Mouse (Mus musculus) forebrain, embryonic 14.5 days (tissue): ENCODE data around the gene Carmil2. TPM values are rescaled to one million over a fixed set of nuclear protein-coding genes. Genes with fewer than 3 reads are reported as not detected.
A peak's percentile ranks its signal among the peaks of the same experiment; 100 is the strongest.

ENCODE experiments used
- ATAC-seq: fragments of 200-750 bp; cut with Nextera tagmentation; 2 replicates; pipeline ENCODE4 v1.8.0; 2017; ENCODE audit warnings: mild to moderate bottlenecking, moderate library complexity
- DNase-seq: peaks from one replicate; pipeline ENCODE4 v3.0.0-alpha.2; 2015; ENCODE audit warnings: low spot score
- H3K27ac ChIP-seq: fragments of 300-500 bp; sonication (generic); 2 replicates; pipeline ENCODE4 v1.5.1; 2014; ENCODE audit warnings: low read depth, mild to moderate bottlenecking, control low read depth, low read length, moderate library complexity
- H3K27me3 ChIP-seq: fragments of 300-500 bp; sonication (generic); replicated peaks from 2 replicates; pipeline ENCODE4 v1.6.1; 2014; ENCODE audit warnings: low read length, control low read depth, mixed read lengths; ENCODE audit not compliant: control insufficient read depth, insufficient read depth
- H3K36me3 ChIP-seq: fragments of 300-500 bp; sonication (generic); 2 replicates; pipeline ENCODE4 v1.6.1; 2014; ENCODE audit warnings: low read length, control low read depth; ENCODE audit not compliant: control insufficient read depth, insufficient read depth
- H3K4me1 ChIP-seq: fragments of 300-500 bp; sonication (generic); 2 replicates; pipeline ENCODE4 v1.6.1; 2014; ENCODE audit warnings: antibody characterized with exemption, low read length, control low read depth; ENCODE audit not compliant: control insufficient read depth, insufficient read depth
- H3K4me2 ChIP-seq: fragments of 300-500 bp; sonication (generic); 2 replicates; pipeline ENCODE4 v1.6.1; 2014; ENCODE audit warnings: mild to moderate bottlenecking, control low read depth, low read length
- H3K4me3 ChIP-seq: fragments of 300-500 bp; sonication (generic); 2 replicates; pipeline ENCODE4 v1.5.1; 2014; ENCODE audit warnings: low read depth, low read length, control low read depth
- H3K9ac ChIP-seq: fragments of 300-500 bp; sonication (generic); 2 replicates; pipeline ENCODE4 v1.6.1; 2014; ENCODE audit warnings: mild to moderate bottlenecking, low read length, control low read depth, moderate library complexity
- H3K9me3 ChIP-seq: fragments of 300-500 bp; sonication (generic); replicated peaks from 2 replicates; pipeline ENCODE4 v1.6.1; 2016; ENCODE audit warnings: low read length, control low read depth, mixed read lengths; ENCODE audit not compliant: control insufficient read depth
- WGBS: fragments of 180-500 bp; shearing (Covaris S2); extraction: QIAGEN DNeasy Blood & Tissue Kit; methylation state at CpG from one replicate; pipeline ENCODE4 v1.1.7; 2014; 5-methylcytosine and 5-hydroxymethylcytosine counted together
- polyA plus RNA-seq: library from polyadenylated mRNA; unstranded; fragments of >200 nt; fragmentation: Nextera tagmentation; extraction: Ambion mirVana; gene quantifications from 2 replicates; pipeline ENCODE4 v1.2.1, GENCODE M21; 2014

The Carmil2 gene
- polyA plus RNA-seq, 1 experiment from 2014 or later, result 6.0 TPM

DNA sequence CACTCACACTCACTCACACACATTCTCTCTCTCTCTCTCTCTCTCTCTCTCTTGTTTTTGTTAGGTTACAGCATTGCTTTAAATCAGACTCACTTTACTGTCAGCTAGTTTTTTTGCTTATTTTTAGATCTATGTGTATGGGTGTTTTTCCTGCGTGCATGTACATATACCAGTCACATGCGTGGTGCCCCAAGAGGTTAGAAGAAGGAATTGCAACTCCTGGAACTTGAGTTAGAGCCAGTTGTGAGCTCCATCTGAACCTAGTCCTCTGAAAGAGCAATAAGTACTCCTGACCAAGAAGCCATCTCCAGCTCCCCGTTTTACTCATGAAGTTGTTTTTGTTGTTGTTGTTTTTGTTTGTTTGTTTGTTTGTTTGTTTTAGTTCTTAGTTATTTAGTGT lies 24.9 kb upstream of the Carmil2 start:
- no peak overlapping the region for H3K9ac ChIP-seq
- WGBS, result 85% methylated on average over 3 of the region's 3 CpGs
- no peaks in the 10 kb centered on the region for H3K9me3 ChIP-seq
- no peak overlapping the region for H3K4me3 ChIP-seq
- no peaks in the 10 kb centered on the region for H3K4me1 ChIP-seq
- peaks cover 24% of the 10 kb centered on the region for H3K36me3 ChIP-seq
- ATAC-seq (no peak), DNase-seq (peak; percentile 60)
- no peak overlapping the region for H3K4me2 ChIP-seq
- H3K27me3 ChIP-seq, result no peaks in the 10 kb centered on the region
- H3K27ac ChIP-seq, result no peak overlapping the region

DNA sequence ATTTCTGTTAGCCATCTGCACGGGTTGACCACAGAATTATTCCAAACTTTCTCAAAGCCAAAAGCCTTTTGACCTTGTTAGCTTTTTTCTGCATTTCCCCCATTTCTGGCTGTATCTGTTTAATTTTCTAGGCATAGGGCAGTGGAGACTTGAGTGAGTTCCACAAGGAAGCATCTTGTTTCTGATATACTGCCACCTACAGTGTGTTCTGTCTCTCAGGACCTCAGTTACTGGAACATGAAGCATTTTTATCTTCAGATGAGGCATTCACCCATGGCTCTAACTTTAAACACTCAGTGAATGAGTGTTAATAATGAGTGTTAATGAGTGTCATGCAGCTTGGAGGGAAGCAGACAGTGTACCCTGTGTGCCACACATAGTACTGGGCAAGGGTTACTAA lies 8.2 kb upstream of the Carmil2 start:
- Histone ChIP-seq H3K4me1 (no peaks in the 10 kb centered on the region), H3K4me3 (no peak overlapping the region), H3K4me2 (no peak overlapping the region), H3K9ac (no peak overlapping the region), H3K36me3 (peaks cover 92% of the 10 kb centered on the region), H3K9me3 (no peaks in the 10 kb centered on the region), H3K27ac (no peak overlapping the region), H3K27me3 (no peaks in the 10 kb centered on the region)
- ATAC-seq (no peak), DNase-seq (no peak)
- WGBS, result 93% methylated on average over 1 of the region's 1 CpGs

DNA sequence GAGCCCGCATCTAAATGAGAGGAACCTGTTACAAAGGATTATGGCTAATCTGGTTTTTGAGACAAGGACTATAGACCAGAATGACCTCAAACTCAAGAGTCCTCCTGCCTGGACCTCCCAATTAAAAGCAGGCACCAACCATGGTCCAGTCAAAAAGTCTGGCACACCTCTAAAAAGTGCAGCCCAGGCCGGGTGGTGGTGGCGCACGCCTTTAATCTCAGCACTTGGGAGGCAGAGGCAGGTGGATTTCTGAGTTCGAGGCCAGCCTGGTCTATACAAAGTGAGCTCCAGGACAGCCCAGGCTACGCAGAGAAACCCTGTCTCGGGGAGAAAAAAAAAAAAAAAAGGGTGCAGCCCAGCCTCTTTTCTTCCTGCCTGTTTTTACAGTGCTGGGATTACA lies 749 bp upstream of the Carmil2 start:
- H3K4me1 ChIP-seq, result no peaks in the 10 kb centered on the region
- ATAC-seq, result no peak
- H3K4me3 ChIP-seq, result no peak overlapping the region
- no peaks in the 10 kb centered on the region for H3K9me3 ChIP-seq
- H3K4me2 ChIP-seq, result no peak overlapping the region
- 79% methylated on average over 7 of the region's 7 CpGs for WGBS
- H3K36me3 ChIP-seq, result peaks cover 45% of the 10 kb centered on the region
- H3K27me3 ChIP-seq, result no peaks in the 10 kb centered on the region
- H3K27ac ChIP-seq, result no peak overlapping the region
- no peak overlapping the region for H3K9ac ChIP-seq
- no peak for DNase-seq

DNA sequence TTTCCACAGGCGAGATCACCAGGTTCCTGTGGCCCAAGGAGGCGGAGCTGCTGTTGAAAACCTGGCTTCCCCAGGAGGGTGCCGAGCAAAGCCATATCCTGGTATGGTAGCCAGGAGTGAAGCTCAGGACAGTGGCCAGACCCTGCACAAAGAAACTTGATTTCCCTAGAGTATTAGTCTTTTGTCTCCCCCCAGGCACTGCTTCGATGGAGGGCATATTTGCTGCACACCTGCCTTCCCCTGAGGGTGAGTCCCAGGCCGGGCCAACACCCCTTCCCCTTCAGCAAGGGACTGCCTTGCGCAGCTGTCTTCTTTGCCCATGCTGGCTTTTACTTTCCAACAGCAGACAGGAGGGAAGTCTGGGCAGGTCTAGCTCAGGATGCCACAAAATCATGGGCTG lies 477 bp downstream of the Carmil2 start:
- H3K4me2 ChIP-seq, result no peak overlapping the region
- H3K9ac ChIP-seq, result no peak overlapping the region
- no peak for ATAC-seq
- peaks cover 33% of the 10 kb centered on the region for H3K36me3 ChIP-seq
- H3K27ac ChIP-seq, result no peak overlapping the region
- no peaks in the 10 kb centered on the region for H3K27me3 ChIP-seq
- 69% methylated on average over 6 of the region's 6 CpGs for WGBS
- H3K4me3 ChIP-seq, result no peak overlapping the region
- no peaks in the 10 kb centered on the region for H3K9me3 ChIP-seq
- no peak for DNase-seq
- no peaks in the 10 kb centered on the region for H3K4me1 ChIP-seq

DNA sequence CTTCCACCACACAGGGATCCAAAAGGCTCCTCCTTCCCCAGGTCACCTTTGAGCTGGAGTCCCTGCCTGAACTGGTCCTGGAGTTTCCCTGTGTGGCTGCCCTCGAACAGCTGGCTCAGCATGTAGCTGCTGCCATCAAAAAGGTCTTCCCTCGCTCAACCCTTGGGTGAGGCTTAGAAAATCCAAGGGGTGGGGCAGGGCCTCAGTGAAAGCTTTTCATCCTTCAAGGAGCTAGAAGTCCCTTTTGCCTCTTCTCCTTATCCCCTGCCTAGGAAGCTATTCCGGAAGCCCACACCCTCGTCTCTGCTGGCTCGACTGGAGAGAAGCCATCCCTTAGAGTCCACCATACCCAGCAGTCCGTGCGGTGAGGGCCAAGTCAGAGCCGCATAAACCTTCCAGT lies 1.4 kb downstream of the Carmil2 start:
- Histone ChIP-seq H3K4me2 (no peak overlapping the region), H3K9ac (no peak overlapping the region), H3K36me3 (peaks cover 25% of the 10 kb centered on the region), H3K4me1 (no peaks in the 10 kb centered on the region), H3K9me3 (no peaks in the 10 kb centered on the region), H3K4me3 (no peak overlapping the region), H3K27me3 (no peaks in the 10 kb centered on the region), H3K27ac (no peak overlapping the region)
- ATAC-seq, result no peak
- no peak for DNase-seq
- WGBS, result 67% methylated on average over 8 of the region's 8 CpGs

DNA sequence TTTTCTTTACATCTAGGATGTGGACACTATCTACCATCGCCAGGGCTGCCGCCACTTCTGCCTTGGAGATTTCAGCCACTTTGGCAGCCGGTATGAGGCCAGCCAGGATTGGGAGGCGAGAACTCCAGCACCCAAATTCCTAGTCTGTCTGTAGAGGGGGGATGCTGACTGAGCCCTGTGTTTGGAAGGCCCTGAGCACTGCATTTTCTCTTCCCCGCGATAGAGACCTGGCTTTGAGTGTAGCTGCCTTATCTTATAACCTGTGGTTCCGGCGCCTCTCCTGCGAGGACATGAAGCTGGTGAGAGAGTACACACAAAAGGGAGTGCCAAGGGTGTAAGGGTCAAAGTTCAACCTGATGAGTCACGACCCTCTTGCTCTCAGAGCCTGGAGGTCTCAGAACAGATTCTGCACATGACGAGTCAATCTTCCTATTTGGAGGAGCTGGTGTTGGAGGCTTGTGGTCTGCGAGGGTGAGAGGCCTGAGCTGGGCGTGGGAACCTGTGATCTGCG lies 2.2 kb downstream of the Carmil2 start:
- ATAC-seq, result no peak
- Histone ChIP-seq H3K4me1 (no peaks in the 10 kb centered on the region), H3K4me2 (no peak overlapping the region), H3K9me3 (no peaks in the 10 kb centered on the region), H3K27me3 (no peaks in the 10 kb centered on the region), H3K9ac (no peak overlapping the region), H3K4me3 (no peak overlapping the region), H3K36me3 (peaks cover 18% of the 10 kb centered on the region), H3K27ac (no peak overlapping the region)
- 78% methylated on average over 14 of the region's 14 CpGs for WGBS
- no peak for DNase-seq

DNA sequence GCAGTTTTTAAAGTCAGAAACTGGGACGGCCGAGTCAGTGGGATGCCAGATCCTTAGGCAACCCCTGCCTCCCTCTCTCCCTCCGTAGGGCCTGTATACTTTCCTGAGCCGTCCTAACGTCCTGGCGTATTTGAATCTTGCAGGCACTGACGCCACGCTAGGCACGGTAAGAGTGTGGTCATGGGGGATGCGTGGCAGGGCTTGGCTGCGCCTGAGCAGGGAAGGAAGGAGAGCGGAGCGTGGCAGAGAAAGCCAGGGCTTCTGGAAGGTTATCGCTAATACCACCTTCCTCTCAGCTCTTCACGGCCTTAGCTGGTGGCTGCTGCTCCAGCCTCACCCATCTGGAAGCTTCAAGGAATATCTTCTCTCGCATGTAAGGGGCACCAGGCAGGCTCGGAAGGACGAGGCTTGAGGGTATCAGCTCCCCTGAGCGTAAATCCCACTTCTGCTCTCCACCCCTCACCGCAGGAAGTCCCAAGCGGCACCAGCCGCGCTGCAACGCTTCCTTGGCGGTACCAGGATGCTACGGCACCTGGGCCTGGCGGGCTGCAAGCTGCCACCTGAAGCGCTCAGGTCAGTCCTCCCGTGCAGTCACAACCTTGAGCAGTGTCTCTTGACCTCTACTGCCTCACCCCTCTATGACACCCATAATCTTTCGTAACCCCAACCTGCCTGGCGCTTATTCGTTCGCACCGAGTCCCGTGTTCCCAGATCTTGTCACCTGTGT lies 3.3 kb downstream of the Carmil2 start:
- DNase-seq, result no peak

DNA sequence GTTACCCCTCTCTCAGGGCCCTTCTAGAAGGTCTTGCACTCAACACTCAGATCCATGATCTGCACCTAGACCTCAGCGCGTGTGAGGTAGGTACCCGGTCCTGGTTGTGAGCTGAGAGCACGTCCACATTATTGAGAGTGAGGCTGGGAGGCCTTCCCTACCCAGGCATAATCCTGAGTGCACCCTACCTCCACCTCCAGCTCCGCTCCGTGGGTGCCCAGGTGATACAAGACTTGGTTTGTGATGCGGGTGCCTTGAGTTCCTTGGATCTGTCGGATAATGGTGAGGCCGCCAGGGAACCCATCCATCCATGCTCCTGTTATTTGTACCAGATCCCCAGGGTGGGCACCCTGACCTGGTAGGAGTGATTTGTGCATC lies 3.9 kb downstream of the Carmil2 start:
- ATAC-seq (no peak), DNase-seq (no peak)
- no peak overlapping the region for H3K4me3 ChIP-seq
- WGBS, result 90% methylated on average over 9 of the region's 9 CpGs
- no peaks in the 10 kb centered on the region for H3K27me3 ChIP-seq
- H3K4me2 ChIP-seq, result no peak overlapping the region
- no peak overlapping the region for H3K27ac ChIP-seq
- H3K36me3 ChIP-seq, result 0 out of 2 replicates have a peak, but pooled peaks cover 2% of the 10 kb centered on the region
- peaks cover 7% of the 10 kb centered on the region; the same call in 1 of the 2 replicates for H3K4me1 ChIP-seq
- no peak overlapping the region for H3K9ac ChIP-seq
- H3K9me3 ChIP-seq, result no peaks in the 10 kb centered on the region

More for the DNA sequence above, 3.3 kb downstream of the Carmil2 start:
- 63% methylated on average over 35 of the region's 35 CpGs for WGBS
- Histone ChIP-seq H3K4me3 (no peak overlapping the region), H3K27me3 (no peaks in the 10 kb centered on the region), H3K4me1 (peaks cover 5% of the 10 kb centered on the region; the same call in 1 of the 2 replicates), H3K9ac (no peak overlapping the region), H3K36me3 (peaks cover 6% of the 10 kb centered on the region; the same call in 1 of the 2 replicates), H3K27ac (no peak overlapping the region), H3K9me3 (no peaks in the 10 kb centered on the region), H3K4me2 (no peak overlapping the region)
- no peak for ATAC-seq

DNA sequence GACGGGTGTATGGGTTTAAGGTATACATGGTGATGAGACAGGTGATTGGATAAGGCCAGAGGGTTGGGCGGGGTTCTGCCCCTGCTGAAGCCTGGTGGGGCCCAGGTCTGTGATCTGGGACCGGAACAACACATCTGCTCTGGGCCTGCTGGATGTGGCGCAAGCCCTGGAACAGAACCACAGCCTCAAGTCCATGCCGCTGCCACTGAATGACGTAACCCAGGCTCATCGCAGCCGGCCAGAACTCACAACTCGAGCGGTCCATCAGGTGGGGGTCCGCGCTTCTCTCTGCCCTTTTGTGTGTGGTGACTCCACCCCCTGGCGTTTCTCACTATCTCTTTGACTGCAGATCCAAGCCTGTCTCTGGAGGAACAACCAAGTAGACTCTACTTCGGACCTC lies 4.9 kb downstream of the Carmil2 start:
- H3K9me3 ChIP-seq, result no peaks in the 10 kb centered on the region
- no peak overlapping the region for H3K4me3 ChIP-seq
- no peak overlapping the region for H3K27ac ChIP-seq
- H3K4me2 ChIP-seq, result no peak overlapping the region
- no peak overlapping the region for H3K9ac ChIP-seq
- H3K36me3 ChIP-seq, result peaks cover 4% of the 10 kb centered on the region; the same call in 1 of the 2 replicates
- H3K4me1 ChIP-seq, result peaks cover 7% of the 10 kb centered on the region; the same call in 1 of the 2 replicates
- no peaks in the 10 kb centered on the region for H3K27me3 ChIP-seq
- DNase-seq (no peak), ATAC-seq (no peak)
- WGBS, result 88% methylated on average over 14 of the region's 14 CpGs
